Mouse (Mus musculus) intestine, embryonic 15.5 days (tissue): ENCODE data around the gene Slc39a11. TPM values are rescaled to one million over a fixed set of nuclear protein-coding genes. Genes with fewer than 3 reads are reported as not detected.

Experiments
- ATAC-seq: fragments of 200-750 bp; cut with Nextera tagmentation; 2 replicates; pipeline ENCODE4 v1.8.0; 2017; ENCODE audit warnings: moderate TSS enrichment, moderate library complexity
- H3K27ac ChIP-seq: fragments of 300-500 bp; sonication (generic); 2 replicates; pipeline ENCODE4 v1.5.1; 2015; ENCODE audit warnings: mild to moderate bottlenecking, inconsistent platforms
- H3K27me3 ChIP-seq: fragments of 300-500 bp; sonication (generic); replicated peaks from 2 replicates; pipeline ENCODE4 v1.6.1; 2015; ENCODE audit warnings: inconsistent platforms
- H3K36me3 ChIP-seq: fragments of 300-500 bp; sonication (generic); 2 replicates; pipeline ENCODE4 v1.6.1; 2015; ENCODE audit warnings: inconsistent platforms
- H3K4me1 ChIP-seq: fragments of 300-500 bp; sonication (generic); replicated peaks from 2 replicates; pipeline ENCODE4 v1.6.1; 2015; ENCODE audit warnings: inconsistent platforms
- H3K4me2 ChIP-seq: fragments of 300-500 bp; sonication (generic); replicated peaks from 2 replicates; pipeline ENCODE4 v1.6.1; 2015; ENCODE audit warnings: mild to moderate bottlenecking, inconsistent platforms
- H3K4me3 ChIP-seq: fragments of 300-500 bp; sonication (generic); replicated peaks from 2 replicates; pipeline ENCODE4 v1.5.1; 2015; ENCODE audit warnings: inconsistent platforms
- H3K9ac ChIP-seq: fragments of 300-500 bp; sonication (generic); 2 replicates; pipeline ENCODE4 v1.6.1; 2015; ENCODE audit warnings: inconsistent platforms
- H3K9me3 ChIP-seq: fragments of 300-500 bp; sonication (generic); 2 replicates; pipeline ENCODE4 v1.6.1; 2016; ENCODE audit warnings: inconsistent platforms
- WGBS: fragments of 180-500 bp; shearing (Covaris S2); methylation state at CpG from one replicate; pipeline ENCODE4 v1.1.7; 2015; 5-methylcytosine and 5-hydroxymethylcytosine counted together
- polyA plus RNA-seq: library from polyadenylated mRNA; unstranded; fragments of >200 nt; fragmentation: Nextera tagmentation; extraction: Ambion mirVana; gene quantifications from 2 replicates; pipeline ENCODE4 v1.2.1, GENCODE M21; 2015

Slc39a11 gene
- polyA plus RNA-seq, 1 experiment from 2014 or later = 40.8 TPM

DNA sequence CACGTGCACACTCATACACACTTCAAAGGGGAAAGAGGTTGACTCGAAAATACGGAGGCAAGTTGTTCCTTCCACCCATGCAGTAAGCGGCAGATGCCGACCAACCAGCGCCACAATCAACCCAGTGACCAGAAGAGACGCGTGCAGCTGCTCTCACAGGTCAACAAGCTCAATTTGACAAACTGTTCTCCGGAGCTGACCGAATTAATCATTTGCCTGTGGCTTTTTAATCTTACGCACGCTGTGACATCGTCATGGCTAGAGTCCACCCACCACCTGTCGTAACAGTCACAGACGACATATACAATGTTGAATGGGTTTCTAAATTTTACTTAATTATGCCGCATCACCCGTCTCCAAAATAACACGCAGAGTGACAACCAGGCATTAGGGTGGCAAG, 124.1 kb downstream of the Slc39a11 start:
- H3K9me3 ChIP-seq = no peaks in the 10 kb centered on the region
- no peaks in the 10 kb centered on the region for H3K27me3 ChIP-seq
- WGBS = 77% methylated on average over 18 of the region's 18 CpGs
- no peaks in the 10 kb centered on the region for H3K36me3 ChIP-seq
- H3K27ac ChIP-seq = no peak overlapping the region
- no peak for ATAC-seq
- H3K4me2 ChIP-seq = no peak overlapping the region
- H3K9ac ChIP-seq = no peak overlapping the region
- no peaks in the 10 kb centered on the region for H3K4me1 ChIP-seq
- no peak overlapping the region for H3K4me3 ChIP-seq

DNA sequence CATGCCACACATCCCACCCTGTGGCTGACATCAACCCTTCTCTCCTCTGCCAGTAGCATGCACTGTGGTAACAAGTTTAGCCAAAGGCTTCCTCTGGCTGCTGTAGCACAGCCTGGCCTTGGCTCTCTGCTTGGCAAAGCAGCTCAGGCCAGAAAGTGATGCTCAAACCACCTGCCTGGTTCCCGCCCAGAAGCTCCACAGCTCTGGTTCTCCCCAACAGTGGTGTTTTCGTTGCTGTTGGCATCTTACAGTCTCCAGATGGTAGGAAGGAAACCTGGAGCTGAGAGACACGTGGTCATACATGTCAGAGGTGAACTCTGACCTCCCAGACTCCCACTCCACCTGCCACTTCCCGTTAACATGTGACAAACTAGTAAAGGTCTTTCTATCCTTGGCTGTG, 127.2 kb downstream of the Slc39a11 start:
- Histone ChIP-seq H3K36me3 (no peaks in the 10 kb centered on the region), H3K4me2 (no peak overlapping the region), H3K27ac (no peak overlapping the region), H3K4me3 (no peak overlapping the region), H3K27me3 (no peaks in the 10 kb centered on the region), H3K4me1 (no peaks in the 10 kb centered on the region), H3K9me3 (no peaks in the 10 kb centered on the region), H3K9ac (no peak overlapping the region)
- WGBS = 73% methylated on average over 4 of the region's 4 CpGs
- no peak for ATAC-seq

DNA sequence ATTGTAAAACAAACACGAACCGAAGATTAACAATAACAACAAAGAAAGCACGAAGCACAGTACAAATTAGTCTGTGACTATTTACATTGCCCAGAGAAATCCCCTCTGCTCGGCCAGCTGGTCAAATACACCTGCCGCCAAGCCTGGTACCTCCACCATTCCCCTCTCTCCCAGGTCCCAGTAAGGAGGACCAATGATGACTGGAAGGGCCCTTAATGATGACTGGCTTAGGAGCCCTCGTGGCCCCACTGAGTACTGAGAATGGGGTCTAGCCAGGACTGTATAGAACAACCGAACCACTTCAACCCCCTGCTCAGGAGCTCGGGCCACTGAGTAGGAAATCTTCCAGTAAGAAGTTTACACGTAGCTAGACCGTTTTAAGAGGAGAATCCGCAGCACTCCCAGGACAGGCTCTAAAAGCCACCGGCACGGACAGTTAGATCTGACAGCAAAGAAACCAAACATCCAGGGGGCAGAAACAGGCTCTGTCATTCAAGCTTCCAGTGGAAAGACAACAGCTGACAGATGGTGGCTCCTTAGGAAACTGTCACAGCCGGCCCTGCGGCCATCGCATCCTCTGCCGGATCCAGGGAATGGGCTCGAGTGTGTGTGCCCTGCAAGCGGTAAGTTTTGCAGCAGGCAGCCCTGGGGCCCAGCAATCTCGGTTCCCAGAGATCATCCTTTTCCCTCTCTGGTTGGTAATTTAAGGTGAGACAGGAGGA, 128.2 kb downstream of the Slc39a11 start:
- Histone ChIP-seq H3K4me1 (no peaks in the 10 kb centered on the region), H3K4me2 (no peak overlapping the region), H3K9me3 (no peaks in the 10 kb centered on the region), H3K27me3 (no peaks in the 10 kb centered on the region), H3K27ac (no peak overlapping the region), H3K4me3 (no peak overlapping the region), H3K9ac (no peak overlapping the region), H3K36me3 (no peaks in the 10 kb centered on the region)
- peak; percentile 34; the same call in 1 of the 2 replicates for ATAC-seq
- WGBS = 69% methylated on average over 20 of the region's 20 CpGs

DNA sequence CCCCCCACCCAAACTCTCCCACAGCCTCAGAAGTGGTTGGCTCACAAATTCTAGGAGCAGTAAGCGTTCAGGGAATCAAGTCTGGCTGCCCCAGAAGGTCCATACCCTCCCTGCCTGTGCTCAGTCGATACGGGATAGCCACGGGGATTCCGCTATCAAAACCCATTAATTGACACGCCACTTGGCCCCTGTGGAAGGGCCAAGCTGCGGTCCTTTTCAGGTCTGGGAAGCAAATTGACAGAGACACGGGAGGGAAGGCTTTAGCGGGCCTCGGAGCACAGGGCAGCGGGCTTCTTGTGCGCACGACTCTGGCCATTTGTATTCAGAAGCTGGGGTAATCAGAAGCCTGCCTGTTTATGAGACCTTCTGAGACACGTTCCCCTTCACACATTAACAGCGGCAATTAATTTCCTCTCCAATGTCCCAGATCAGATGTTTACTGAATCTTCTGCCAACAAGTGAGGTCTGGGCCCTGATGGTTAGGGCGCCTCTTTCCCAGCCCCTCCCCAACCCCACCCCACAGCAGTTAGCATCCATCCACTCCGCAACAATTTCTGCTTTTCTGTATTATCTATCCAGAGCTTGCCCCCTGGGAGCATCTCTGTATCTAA, 128.9 kb downstream of the Slc39a11 start:
- Histone ChIP-seq H3K27ac (no peak overlapping the region), H3K36me3 (no peaks in the 10 kb centered on the region), H3K27me3 (no peaks in the 10 kb centered on the region), H3K4me3 (no peak overlapping the region), H3K9ac (no peak overlapping the region), H3K4me2 (no peak overlapping the region), H3K9me3 (no peaks in the 10 kb centered on the region), H3K4me1 (no peaks in the 10 kb centered on the region)
- no peak for ATAC-seq
- 67% methylated on average over 17 of the region's 17 CpGs for WGBS

DNA sequence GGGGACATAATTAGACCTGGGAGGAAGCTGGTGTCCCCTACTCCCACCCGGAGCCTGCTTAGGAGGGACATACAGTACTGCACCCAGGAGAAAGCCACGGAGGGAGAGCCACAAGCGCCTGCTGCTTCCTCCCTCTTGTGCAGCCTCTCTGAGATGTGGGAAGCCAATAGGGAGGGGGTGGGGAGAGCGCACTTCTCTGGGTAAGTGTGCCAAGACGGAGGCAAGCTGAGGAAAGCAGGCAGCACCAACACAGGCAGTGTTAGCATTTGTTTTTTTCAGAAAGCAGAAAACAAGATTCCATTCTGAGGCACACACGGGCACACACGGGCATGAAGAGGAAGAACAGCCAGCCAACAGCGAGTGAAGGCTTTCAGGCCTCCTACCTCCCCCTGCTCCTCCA, 129.5 kb downstream of the Slc39a11 start:
- Histone ChIP-seq H3K27me3 (no peaks in the 10 kb centered on the region), H3K9me3 (no peaks in the 10 kb centered on the region), H3K4me2 (no peak overlapping the region), H3K36me3 (no peaks in the 10 kb centered on the region), H3K4me1 (no peaks in the 10 kb centered on the region), H3K4me3 (no peak overlapping the region), H3K9ac (no peak overlapping the region), H3K27ac (no peak overlapping the region)
- 80% methylated on average over 8 of the region's 8 CpGs for WGBS
- ATAC-seq = no peak

DNA sequence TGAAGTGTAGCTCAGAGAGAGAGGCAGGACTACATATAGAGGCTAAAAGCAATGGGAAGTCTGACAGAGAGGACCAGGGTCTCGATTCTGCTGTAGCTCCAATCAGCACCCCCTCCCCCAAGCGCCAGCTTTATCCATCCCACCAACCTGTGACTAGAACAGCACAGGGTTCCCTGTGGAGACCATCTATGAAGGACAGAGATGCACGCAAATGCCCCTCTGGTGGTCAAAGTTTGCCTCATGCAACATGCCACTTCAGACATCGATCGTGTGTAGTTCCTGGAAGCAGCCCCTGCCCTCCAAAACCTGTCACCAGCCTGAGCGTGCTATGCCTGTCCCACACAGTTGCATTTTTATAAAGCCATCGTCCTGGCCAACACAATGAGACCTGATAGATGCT, 129.9 kb downstream of the Slc39a11 start:
- no peak overlapping the region for H3K4me3 ChIP-seq
- 88% methylated on average over 7 of the region's 7 CpGs for WGBS
- H3K27ac ChIP-seq = no peak overlapping the region
- H3K27me3 ChIP-seq = no peaks in the 10 kb centered on the region
- no peak overlapping the region for H3K9ac ChIP-seq
- ATAC-seq = no peak
- H3K4me2 ChIP-seq = no peak overlapping the region
- H3K36me3 ChIP-seq = no peaks in the 10 kb centered on the region
- no peaks in the 10 kb centered on the region for H3K4me1 ChIP-seq
- no peaks in the 10 kb centered on the region for H3K9me3 ChIP-seq

GRCm38 (mm10) chr11:113518176-113518575, 131.7 kb downstream of the Slc39a11 start:
- no peak for ATAC-seq
- no peak overlapping the region for H3K27ac ChIP-seq
- WGBS = 73% methylated on average over 7 of the region's 7 CpGs
- no peaks in the 10 kb centered on the region for H3K36me3 ChIP-seq
- H3K4me3 ChIP-seq = no peak overlapping the region
- no peaks in the 10 kb centered on the region for H3K9me3 ChIP-seq
- H3K27me3 ChIP-seq = no peaks in the 10 kb centered on the region
- H3K4me1 ChIP-seq = no peaks in the 10 kb centered on the region
- H3K4me2 ChIP-seq = no peak overlapping the region
- no peak overlapping the region for H3K9ac ChIP-seq

DNA sequence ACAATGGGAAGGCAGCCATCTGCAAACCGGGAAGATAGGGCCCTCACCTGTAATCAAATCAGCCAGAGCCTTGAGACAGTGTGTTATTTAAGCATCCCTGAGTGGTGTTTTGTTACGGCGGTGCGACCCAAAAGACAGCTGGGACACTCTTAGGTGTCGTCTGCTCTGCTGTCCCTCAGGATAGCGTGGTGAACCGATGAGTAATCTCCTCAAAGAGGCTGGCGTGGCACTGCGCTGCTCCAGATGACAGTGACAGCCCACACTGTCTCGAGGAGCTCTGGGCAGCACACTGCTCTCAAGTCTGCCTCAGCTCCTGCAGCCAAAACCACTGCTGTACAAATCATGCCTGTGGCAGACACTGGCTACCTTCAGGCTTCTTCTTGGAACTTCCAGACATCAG, 133.7 kb downstream of the Slc39a11 start:
- Histone ChIP-seq H3K4me2 (no peak overlapping the region), H3K4me1 (peaks cover under 1% of the 10 kb centered on the region; the same call in 1 of the 2 replicates), H3K36me3 (no peaks in the 10 kb centered on the region), H3K9me3 (no peaks in the 10 kb centered on the region), H3K4me3 (no peak overlapping the region), H3K27ac (no peak overlapping the region), H3K9ac (no peak overlapping the region), H3K27me3 (no peaks in the 10 kb centered on the region)
- WGBS = 79% methylated on average over 10 of the region's 10 CpGs
- no peak for ATAC-seq

DNA sequence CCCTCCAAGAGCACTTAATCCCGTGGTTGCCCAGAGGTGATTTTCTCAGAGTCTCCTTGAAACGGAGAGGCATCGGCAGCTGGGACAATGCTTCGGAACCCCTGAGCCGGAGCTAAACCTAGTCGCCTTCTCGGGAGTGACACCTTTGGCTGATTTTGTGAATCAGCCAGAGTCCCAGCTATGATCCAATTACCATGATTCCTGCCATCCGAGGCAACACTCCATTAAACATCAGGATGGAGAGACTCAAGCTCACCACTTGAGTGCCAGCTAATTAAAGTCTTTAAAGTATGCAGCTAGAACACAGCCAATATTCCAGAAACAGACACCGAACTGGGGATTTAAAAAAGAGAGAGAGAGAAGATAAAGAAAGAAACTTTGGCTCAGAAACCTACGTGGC, 136.9 kb downstream of the Slc39a11 start:
- no peak overlapping the region for H3K4me2 ChIP-seq
- ATAC-seq = no peak
- peaks cover 9% of the 10 kb centered on the region for H3K4me1 ChIP-seq
- no peak overlapping the region for H3K27ac ChIP-seq
- no peak overlapping the region for H3K9ac ChIP-seq
- H3K9me3 ChIP-seq = no peaks in the 10 kb centered on the region
- no peaks in the 10 kb centered on the region for H3K36me3 ChIP-seq
- 85% methylated on average over 10 of the region's 10 CpGs for WGBS
- no peak overlapping the region for H3K4me3 ChIP-seq
- no peaks in the 10 kb centered on the region for H3K27me3 ChIP-seq

- ATAC-seq = peak; percentile 46; the same call in 1 of the 2 replicates
- Histone ChIP-seq H3K4me2 (no peak overlapping the region), H3K4me3 (no peak overlapping the region), H3K36me3 (no peaks in the 10 kb centered on the region), H3K4me1 (peaks cover 9% of the 10 kb centered on the region), H3K27ac (no peak overlapping the region), H3K9ac (no peak overlapping the region), H3K27me3 (no peaks in the 10 kb centered on the region), H3K9me3 (no peaks in the 10 kb centered on the region)
- WGBS = 93% methylated on average over 7 of the region's 7 CpGs
Measured at GRCm38 (mm10) chr11:113512150-113512549, 137.7 kb downstream of the Slc39a11 start.

- no peaks in the 10 kb centered on the region for H3K36me3 ChIP-seq
- H3K27ac ChIP-seq = no peak overlapping the region
- H3K4me2 ChIP-seq = no peak overlapping the region
- no peaks in the 10 kb centered on the region for H3K9me3 ChIP-seq
- 81% methylated on average over 11 of the region's 11 CpGs for WGBS
- H3K4me1 ChIP-seq = peaks cover 9% of the 10 kb centered on the region
- no peaks in the 10 kb centered on the region for H3K27me3 ChIP-seq
- no peak overlapping the region for H3K4me3 ChIP-seq
- no peak overlapping the region for H3K9ac ChIP-seq
- ATAC-seq = no peak
Measured at GRCm38 (mm10) chr11:113510969-113511625, 138.8 kb downstream of the Slc39a11 start.

DNA sequence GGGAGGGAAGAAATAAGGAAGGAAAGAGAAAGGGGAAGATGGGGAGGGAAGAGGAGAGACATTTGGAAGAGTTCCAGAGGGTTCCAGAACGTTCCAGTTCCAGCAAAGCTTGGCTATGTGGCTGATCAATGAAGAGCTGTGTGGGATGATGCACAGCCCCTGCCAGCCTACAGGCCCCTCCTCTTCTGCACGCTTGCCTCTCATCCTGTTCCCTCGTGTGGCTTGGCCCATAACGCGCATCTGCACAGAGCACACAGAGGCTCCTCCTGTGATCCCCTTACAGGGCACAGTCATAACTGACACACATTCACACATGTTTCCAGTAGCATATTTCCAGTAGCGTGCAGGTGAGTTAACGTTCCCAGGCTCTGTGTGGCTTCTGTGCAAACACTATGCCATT, 139.6 kb downstream of the Slc39a11 start:
- WGBS = 71% methylated on average over 7 of the region's 7 CpGs
- H3K27ac ChIP-seq = no peak overlapping the region
- H3K27me3 ChIP-seq = no peaks in the 10 kb centered on the region
- H3K9ac ChIP-seq = no peak overlapping the region
- no peak overlapping the region for H3K4me2 ChIP-seq
- H3K4me3 ChIP-seq = no peak overlapping the region
- no peaks in the 10 kb centered on the region for H3K9me3 ChIP-seq
- no peak for ATAC-seq
- no peaks in the 10 kb centered on the region for H3K36me3 ChIP-seq
- peaks cover 14% of the 10 kb centered on the region for H3K4me1 ChIP-seq
